Mouse (Mus musculus) cortical plate, adult 2 months (tissue): ENCODE measurements at regions not wholly inside any gene's neighbourhood (a gene's known extent, or its start where the extent isn't known, plus 50 kb on each side); places are given as distances from the start of the nearest gene placed in this dataset.

Experiments used
- CTCF ChIP-seq: fragments of 200-500 bp; IDR thresholded peaks from 2 replicates; pipeline ENCODE4 v1.5.1; 2011; ENCODE audit warnings: mild to moderate bottlenecking, control low read depth, low read length; ENCODE audit not compliant: insufficient read depth; ENCODE audit errors: extremely low read depth
- POLR2A ChIP-seq: fragments of 200-500 bp; IDR thresholded peaks from 2 replicates; pipeline ENCODE4 v1.6.1; 2011; ENCODE audit warnings: mild to moderate bottlenecking, low read length, control low read depth; ENCODE audit not compliant: insufficient read depth; ENCODE audit errors: extremely low read depth

DNA sequence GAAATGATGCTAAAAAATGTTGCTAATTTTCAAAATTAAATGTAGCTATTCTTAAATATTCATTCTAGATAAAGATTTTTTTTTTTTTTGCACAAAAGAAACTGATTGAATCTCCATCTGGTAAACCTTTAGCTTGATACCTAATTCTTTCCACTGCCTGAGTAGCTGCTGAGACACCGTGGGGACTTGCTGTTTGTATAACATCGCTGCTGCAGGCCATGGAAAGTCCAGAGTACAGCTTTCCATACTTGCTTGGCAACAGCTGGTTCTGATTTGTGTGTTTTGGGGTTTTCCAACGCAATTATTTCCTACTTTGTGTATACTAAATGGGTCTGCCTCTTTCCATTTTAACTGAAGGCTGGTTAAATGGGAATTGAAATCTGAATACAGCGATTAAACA is 689.7 kb downstream of the Hdgfl1 start:
- TF ChIP-seq CTCF = no peak
- TF ChIP-seq POLR2A = no peak
